Mouse (Mus musculus): ENCODE data around the gene Myadm.

- TF ChIP-seq CTCF (conservative IDR thresholded peaks at IDR 0.05; ENCODE audit: insufficient read depth, insufficient read length, low read depth, low read length): no peak
- no peak for TF ChIP-seq POLR2A (IDR thresholded peaks at IDR 0.05; ENCODE audit: low read depth, low read length)
Observed at GRCm38 (mm10) chr7:3339010-3339409, 50.1 kb downstream of the Myadm start.

Data from kidney, adult 2 months (tissue).